Mouse (Mus musculus) embryo, embryonic 11 days (tissue): ENCODE measurements around the gene Gcnt2.

ENCODE experiments used
- DNase-seq: peaks from one replicate; pipeline ENCODE4 v3.0.0-alpha.2; 2015

Gcnt2 gene

DNA sequence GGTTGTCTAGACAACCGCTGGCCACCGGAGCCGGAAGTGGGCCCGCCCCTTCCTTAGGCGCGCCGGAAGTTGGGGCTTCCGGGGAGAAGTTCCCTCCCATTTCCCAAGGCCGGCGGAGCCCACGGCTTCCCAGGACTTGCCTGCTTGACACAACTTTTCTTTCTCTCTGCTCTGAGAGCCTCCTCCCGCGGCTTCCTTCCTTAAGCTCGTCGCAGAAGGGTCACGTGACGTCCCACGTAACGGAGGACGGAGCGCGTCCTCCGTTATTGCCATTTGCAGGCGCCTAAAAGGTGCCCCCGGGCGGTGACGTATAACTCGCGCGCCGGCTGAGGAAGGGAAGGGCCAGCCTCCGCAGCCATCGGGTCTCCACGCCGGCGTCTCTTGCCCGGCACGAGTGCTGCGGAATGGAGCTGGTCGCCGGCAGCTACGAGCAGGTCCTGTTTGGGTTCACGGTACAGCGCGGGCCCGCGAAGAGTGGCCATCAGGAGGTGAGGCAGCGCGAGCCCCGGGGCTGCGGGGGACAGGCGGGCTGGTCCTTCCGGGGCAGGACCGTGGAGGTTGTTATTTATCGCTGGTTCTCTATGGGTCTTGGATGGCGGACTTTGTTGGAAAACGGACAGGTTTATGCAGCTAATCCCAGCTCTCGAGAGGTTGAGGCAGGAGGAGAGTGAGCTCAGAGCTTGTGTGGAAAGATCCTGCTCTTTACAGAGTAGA lies 141.5 kb downstream of the Gcnt2 start, which contains the start of gene Pak1ip1:
TSS of gene Pak1ip1 (plus strand) at position 98 of the 714 bp plus-strand sequence.
- DNase-seq, result peak; percentile 95

DNA sequence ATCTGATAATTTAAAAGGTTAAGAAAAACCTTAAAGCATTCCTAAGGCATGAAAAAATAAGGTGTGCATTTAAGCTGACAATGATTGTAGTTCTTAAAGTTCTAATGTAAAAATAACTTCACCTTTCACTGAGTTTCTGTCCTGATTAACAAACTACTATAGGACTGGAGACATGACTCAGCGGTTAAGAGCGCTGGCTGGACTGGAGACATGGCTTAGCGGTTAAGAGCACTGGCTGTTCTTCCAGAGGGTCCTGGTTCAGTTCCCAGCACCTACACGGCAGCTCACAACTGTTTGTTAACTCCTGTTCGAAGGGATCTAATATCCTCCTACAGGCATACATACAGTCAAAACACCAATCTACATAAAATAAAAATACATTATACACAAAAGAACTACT lies 142.4 kb downstream of the Gcnt2 start:
- DNase-seq, result no peak

DNA sequence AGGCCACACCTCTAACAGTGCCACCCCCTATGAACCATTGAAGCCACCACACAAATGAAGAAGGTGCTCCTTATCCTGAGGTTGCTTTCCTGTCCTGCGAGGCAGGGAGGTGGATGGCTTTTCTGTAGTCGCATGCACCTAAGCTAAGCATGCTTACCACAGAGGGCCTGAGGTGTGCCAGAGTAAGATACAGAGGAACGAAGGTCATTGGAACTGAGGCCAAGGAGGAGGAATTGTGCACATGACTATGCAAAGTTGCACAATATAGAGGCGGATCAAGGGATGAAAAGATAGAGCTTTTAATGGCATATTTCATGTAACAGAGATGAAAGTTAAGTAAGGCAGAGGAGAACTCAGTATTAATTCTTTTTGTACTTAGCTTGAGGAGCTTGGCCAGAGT lies 146.7 kb downstream of the Gcnt2 start:
- no peak for DNase-seq

DNA sequence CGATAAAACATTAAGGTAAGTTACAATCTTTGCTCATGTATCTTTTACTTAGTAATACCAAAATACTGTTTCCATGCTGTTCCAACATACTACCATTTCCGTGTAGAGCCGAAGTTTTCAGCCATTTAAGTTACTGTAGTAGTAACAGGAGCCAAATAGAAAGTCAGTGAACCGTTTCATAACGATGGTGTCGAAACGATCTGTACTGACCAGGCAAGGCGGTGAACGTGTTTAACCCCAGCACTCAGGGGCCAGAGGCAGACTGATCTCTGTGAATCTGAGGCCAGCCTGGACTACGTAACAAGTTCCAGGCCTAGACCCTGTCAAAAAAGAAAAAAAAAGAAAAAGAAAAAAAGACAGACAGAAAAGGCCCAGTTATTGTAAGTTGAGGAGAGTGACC lies 148.7 kb downstream of the Gcnt2 start:
- no peak for DNase-seq

DNA sequence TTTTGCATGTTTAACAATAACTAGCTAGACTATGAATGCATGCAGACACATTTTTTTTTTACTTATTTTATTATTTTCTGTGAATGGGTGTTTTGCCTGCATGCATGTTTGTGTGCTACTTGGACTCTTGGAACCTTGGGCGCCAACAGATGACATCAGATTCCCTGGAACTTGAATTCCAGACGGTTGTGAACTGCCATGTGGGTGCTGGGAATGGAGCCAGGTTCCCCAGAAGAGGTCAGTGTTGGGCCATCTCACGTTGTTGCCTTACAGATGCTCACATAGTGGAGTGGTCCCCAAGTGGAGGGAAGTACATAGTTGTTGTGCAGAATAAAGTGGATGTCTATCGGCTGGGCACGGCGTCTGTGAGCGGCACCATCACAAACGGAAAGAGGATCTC lies 149.4 kb downstream of the Gcnt2 start:
- DNase-seq, result no peak
